Mouse (Mus musculus) intestine, embryonic 14.5 days (tissue): Measurements from ENCODE around the gene Qpct. TPM values are rescaled to one million over a fixed set of nuclear protein-coding genes. Genes with fewer than 3 reads are reported as not detected.

ENCODE experiments used
- ATAC-seq: fragments of 200-750 bp; cut with Nextera tagmentation; replicated peaks from 2 replicates; pipeline ENCODE4 v1.8.0; 2017; ENCODE audit warnings: low read depth, moderate number of reproducible peaks, moderate TSS enrichment, moderate library complexity; ENCODE audit not compliant: low FRiP score, low TSS enrichment
- DNase-seq: peaks from one replicate; pipeline ENCODE4 v3.0.0-alpha.2; 2018; ENCODE audit warnings: low spot score
- H3K27ac ChIP-seq: fragments of 300-500 bp; sonication (generic); 2 replicates; pipeline ENCODE4 v1.5.1; 2014; ENCODE audit warnings: low read depth, mild to moderate bottlenecking, control low read depth
- H3K27me3 ChIP-seq: fragments of 300-500 bp; sonication (generic); replicated peaks from 2 replicates; pipeline ENCODE4 v1.6.1; 2014; ENCODE audit warnings: low read length, control low read depth; ENCODE audit not compliant: control insufficient read depth, insufficient read depth
- H3K36me3 ChIP-seq: fragments of 300-500 bp; sonication (generic); 2 replicates; pipeline ENCODE4 v1.6.1; 2014; ENCODE audit warnings: low read length, control low read depth; ENCODE audit not compliant: control insufficient read depth, insufficient read depth
- H3K4me1 ChIP-seq: fragments of 300-500 bp; sonication (generic); replicated peaks from 2 replicates; pipeline ENCODE4 v1.6.1; 2014; ENCODE audit warnings: low read length, control low read depth, mixed read lengths; ENCODE audit not compliant: control insufficient read depth, insufficient read depth
- H3K4me2 ChIP-seq: fragments of 300-500 bp; sonication (generic); 2 replicates; pipeline ENCODE4 v1.6.1; 2014; ENCODE audit warnings: low read length
- H3K4me3 ChIP-seq: fragments of 300-500 bp; sonication (generic); 2 replicates; pipeline ENCODE4 v1.5.1; 2014; ENCODE audit warnings: low read depth, low read length, control low read depth, mixed read lengths
- H3K9ac ChIP-seq: fragments of 300-500 bp; sonication (generic); 2 replicates; pipeline ENCODE4 v1.6.1; 2014; ENCODE audit warnings: mild to moderate bottlenecking, low read length
- H3K9me3 ChIP-seq: fragments of 300-500 bp; sonication (generic); 2 replicates; pipeline ENCODE4 v1.6.1; 2016; ENCODE audit warnings: low read length, control low read depth; ENCODE audit not compliant: control insufficient read depth
- WGBS: fragments of 180-500 bp; shearing (Covaris S2); extraction: QIAGEN DNeasy Blood & Tissue Kit; methylation state at CpG from one replicate; pipeline ENCODE4 v1.1.7; 2014; 5-methylcytosine and 5-hydroxymethylcytosine counted together
- polyA plus RNA-seq: library from polyadenylated mRNA; unstranded; fragments of >200 nt; fragmentation: Nextera tagmentation; extraction: Ambion mirVana; gene quantifications from 2 replicates; pipeline ENCODE4 v1.2.1, GENCODE M21; 2014

Qpct gene
- polyA plus RNA-seq, result 10.6 and 12.6 TPM in 2 replicates

- H3K4me1 ChIP-seq, result no peaks in the 10 kb centered on the region
- no peaks in the 10 kb centered on the region for H3K9me3 ChIP-seq
- peak within 1 kb of the TSS; percentile 100 for H3K4me2 ChIP-seq
- no peaks in the 10 kb centered on the region for H3K36me3 ChIP-seq
- ATAC-seq, result no peak
- DNase-seq, result no peak
- H3K27ac ChIP-seq, result no peak within 1 kb of the TSS
- peaks cover 19% of the 10 kb centered on the region for H3K27me3 ChIP-seq
- H3K4me3 ChIP-seq, result peak within 1 kb of the TSS; percentile 53
- H3K9ac ChIP-seq, result peak within 1 kb of the TSS; percentile 43
- WGBS, result 67% methylated on average over 4 of the region's 4 CpGs
Observed at GRCm38 (mm10) chr17:79051606-79052005, at the start of gene Qpct. Gene Qpct (plus strand): TSS chr17:79051906.

GRCm38 (mm10) chr17:79013625-79014024 is 38.1 kb upstream of the Qpct start:
- ATAC-seq (no peak), DNase-seq (no peak)
- Histone ChIP-seq H3K9me3 (no peaks in the 10 kb centered on the region), H3K4me1 (peaks cover 19% of the 10 kb centered on the region), H3K36me3 (peaks cover 25% of the 10 kb centered on the region), H3K27ac (no peak overlapping the region), H3K9ac (no peak overlapping the region), H3K27me3 (no peaks in the 10 kb centered on the region), H3K4me3 (no peak overlapping the region), H3K4me2 (no peak overlapping the region)
- 68% methylated on average over 2 of the region's 2 CpGs for WGBS

- no peaks in the 10 kb centered on the region for H3K27me3 ChIP-seq
- H3K9me3 ChIP-seq, result no peaks in the 10 kb centered on the region
- 87% methylated on average over 2 of the region's 2 CpGs for WGBS
- H3K4me3 ChIP-seq, result no peak overlapping the region
- H3K36me3 ChIP-seq, result peaks cover 25% of the 10 kb centered on the region
- no peak overlapping the region for H3K4me2 ChIP-seq
- ATAC-seq (no peak), DNase-seq (no peak)
- peaks cover 24% of the 10 kb centered on the region for H3K4me1 ChIP-seq
- H3K9ac ChIP-seq, result no peak overlapping the region
- no peak overlapping the region for H3K27ac ChIP-seq
Observed at GRCm38 (mm10) chr17:79014911-79015685, 36.6 kb upstream of the Qpct start.

DNA sequence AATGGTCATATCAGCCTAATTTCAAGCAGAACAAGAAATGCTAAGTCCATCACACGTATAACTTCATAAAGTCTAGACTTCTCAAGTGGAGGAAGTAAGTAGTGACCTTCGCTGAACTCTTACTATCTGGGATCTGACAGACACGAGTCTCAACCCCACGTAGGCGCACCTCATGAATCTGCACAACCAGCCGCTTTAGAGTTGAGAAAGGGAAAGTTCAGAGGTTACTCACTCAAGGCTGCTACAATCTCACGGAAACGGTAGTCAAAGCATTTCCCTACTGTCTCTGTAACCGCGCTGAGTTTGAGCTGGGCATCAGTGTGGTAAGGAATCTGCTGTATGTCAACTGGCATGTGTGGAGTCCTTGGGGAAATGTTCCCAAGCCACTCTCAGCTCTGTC is 35.9 kb upstream of the Qpct start:
- Histone ChIP-seq H3K4me3 (no peak overlapping the region), H3K36me3 (peaks cover 24% of the 10 kb centered on the region), H3K4me1 (peaks cover 24% of the 10 kb centered on the region), H3K9me3 (no peaks in the 10 kb centered on the region), H3K4me2 (no peak overlapping the region), H3K9ac (no peak overlapping the region), H3K27me3 (no peaks in the 10 kb centered on the region), H3K27ac (no peak overlapping the region)
- DNase-seq (no peak), ATAC-seq (no peak)
- WGBS, result 65% methylated on average over 10 of the region's 10 CpGs

GRCm38 (mm10) chr17:79018422-79018821 is 33.3 kb upstream of the Qpct start:
- DNase-seq (peak; percentile 58), ATAC-seq (no peak)
- peak overlapping the region; percentile 56 for H3K4me2 ChIP-seq
- no peaks in the 10 kb centered on the region for H3K36me3 ChIP-seq
- H3K9ac ChIP-seq, result 0 out of 2 replicates have a peak overlapping the region, but pooled peaks have one; percentile 95
- peaks cover 24% of the 10 kb centered on the region for H3K4me1 ChIP-seq
- no peaks in the 10 kb centered on the region for H3K9me3 ChIP-seq
- WGBS, result 40% methylated on average over 9 of the region's 9 CpGs
- H3K4me3 ChIP-seq, result peak overlapping the region; percentile 25
- no peaks in the 10 kb centered on the region for H3K27me3 ChIP-seq
- no peak overlapping the region for H3K27ac ChIP-seq

DNA sequence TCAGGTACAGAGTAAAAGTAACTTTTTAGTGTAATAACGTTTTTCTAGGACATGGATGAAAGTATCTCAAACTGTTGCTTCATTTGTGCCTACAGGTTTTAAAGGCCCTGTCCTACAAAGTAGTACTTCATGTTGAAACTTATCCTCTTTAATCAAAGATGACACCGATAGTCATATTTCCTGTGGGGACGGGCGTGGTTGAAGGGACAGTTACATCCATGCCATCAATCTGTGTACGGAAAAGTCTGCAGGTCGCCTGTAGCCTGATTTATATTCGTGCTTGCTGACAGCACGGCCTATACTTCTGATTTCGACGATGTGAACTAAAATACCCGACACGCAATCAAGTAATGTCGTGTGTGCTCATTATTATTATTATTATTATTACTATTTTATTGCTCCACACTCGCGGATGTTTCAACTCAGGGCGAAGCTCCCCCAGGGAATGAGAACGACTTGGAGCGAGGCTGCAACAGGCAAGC is 31.9 kb upstream of the Qpct start:
- Histone ChIP-seq H3K4me1 (peaks cover 24% of the 10 kb centered on the region), H3K27ac (peak overlapping the region; percentile 87), H3K27me3 (no peaks in the 10 kb centered on the region), H3K9me3 (no peaks in the 10 kb centered on the region), H3K4me3 (peak overlapping the region; percentile 57), H3K36me3 (no peaks in the 10 kb centered on the region), H3K4me2 (peak overlapping the region; percentile 56), H3K9ac (peak overlapping the region; percentile 95)
- DNase-seq (no peak), ATAC-seq (no peak)
- WGBS, result under 1% methylated on average over 18 of the region's 18 CpGs

- peak within 1 kb of the TSS; percentile 57 for H3K4me3 ChIP-seq
- peak within 1 kb of the TSS; percentile 87 for H3K27ac ChIP-seq
- H3K4me1 ChIP-seq, result peaks cover 24% of the 10 kb centered on the region
- peak within 1 kb of the TSS; percentile 95 for H3K9ac ChIP-seq
- under 1% methylated on average over 76 of the region's 113 CpGs for whole genome bisulfite sequencing
- no peaks in the 10 kb centered on the region for H3K27me3 ChIP-seq
- peak; percentile 93 for ATAC-seq
- no peaks in the 10 kb centered on the region for H3K9me3 ChIP-seq
- H3K4me2 ChIP-seq, result peak within 1 kb of the TSS; percentile 56
- H3K36me3 ChIP-seq, result no peaks in the 10 kb centered on the region
- DNase-seq, result peak; percentile 86
Observed at GRCm38 (mm10) chr17:79020208-79020983, 31.3 kb upstream of the Qpct start, which contains the start of gene Prkd3. Gene Prkd3 (minus strand): TSS chr17:79020816.

DNA sequence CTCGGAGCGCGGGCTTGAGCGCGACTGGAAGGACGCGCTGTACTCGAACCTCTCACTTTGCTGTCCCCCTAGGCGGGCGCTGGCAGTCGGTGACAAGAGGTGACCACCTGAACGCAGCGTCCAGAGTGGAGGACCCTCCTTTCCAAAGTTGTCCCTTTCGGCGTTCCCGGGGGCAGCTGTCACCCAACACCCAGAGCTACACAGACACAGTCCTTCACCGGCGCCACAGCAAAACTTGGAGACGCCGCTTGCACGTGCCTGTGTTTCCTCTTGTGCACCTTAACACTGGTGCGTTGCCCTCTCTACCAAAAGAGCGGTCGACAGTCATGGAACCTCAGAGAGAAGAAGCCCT is 30.7 kb upstream of the Qpct start:
- Histone ChIP-seq H3K9ac (peak overlapping the region; percentile 95), H3K27ac (peak overlapping the region; percentile 87; the same call in 1 of the 2 replicates), H3K4me3 (peak overlapping the region; percentile 57), H3K4me1 (peaks cover 21% of the 10 kb centered on the region), H3K9me3 (no peaks in the 10 kb centered on the region), H3K4me2 (peak overlapping the region; percentile 56), H3K27me3 (no peaks in the 10 kb centered on the region), H3K36me3 (no peaks in the 10 kb centered on the region)
- DNase-seq (peak; percentile 83), ATAC-seq (no peak)
- whole genome bisulfite sequencing, result 2% methylated on average over 24 of the region's 24 CpGs
